Mouse (Mus musculus): Measurements from ENCODE around the gene Mthfd1l.

- TF ChIP-seq POLR2A (IDR thresholded peaks at IDR 0.05; ENCODE audit: insufficient read depth, low read length) (no peak), CTCF (IDR thresholded peaks at IDR 0.05; ENCODE audit: low read depth, low read length) (no peak)
Observed at GRCm38 (mm10) chr10:3949306-3949705, 23.6 kb upstream of the Mthfd1l start.
